Mouse (Mus musculus): ENCODE measurements around the gene Rabgap1.

- TF ChIP-seq POLR2A (IDR thresholded peaks at IDR 0.05; ENCODE audit: control insufficient read depth in 1 of 2, insufficient read depth in 1 of 2, low read depth in 1 of 2, low read length in 2 of 2, poor library complexity in 1 of 2) (no peak), CTCF (IDR thresholded peaks at IDR 0.05 in 2 of 3, conservative IDR thresholded peaks at IDR 0.05 in 1 of 3; ENCODE audit: control insufficient read depth in 1 of 3, insufficient read depth in 1 of 3, low read depth in 2 of 3, low read length in 3 of 3, poor library complexity in 1 of 3, severe bottlenecking in 1 of 3) (no peak), TAL1 (IDR thresholded peaks at IDR 0.05; ENCODE audit: low read length) (no peak), KAT2A (conservative IDR thresholded peaks at IDR 0.05; ENCODE audit: low read depth, low read length) (no peak), JUND (IDR thresholded peaks at IDR 0.05; ENCODE audit: low read depth, low read length) (no peak), E2F4 (IDR thresholded peaks at IDR 0.05; ENCODE audit: borderline replicate concordance, low read depth, low read length) (no peak; the same call in 1 of the 2 replicates), MAX (IDR thresholded peaks at IDR 0.05; ENCODE audit: low read length) (peak; percentile 59), NRF1 (IDR thresholded peaks at IDR 0.05; ENCODE audit: insufficient read depth, low read depth, low read length, poor library complexity, severe bottlenecking) (no peak), POLR2AphosphoS2 (IDR thresholded peaks at IDR 0.05; ENCODE audit: low read length) (no peak), CHD1 (IDR thresholded peaks at IDR 0.05; ENCODE audit: low read depth, low read length) (no peak), USF1 (IDR thresholded peaks at IDR 0.05; ENCODE audit: low read depth, low read length) (no peak)
Measured at GRCm38 (mm10) chr2:37529397-37529796, 86.3 kb downstream of the Rabgap1 start.

Measured in MEL (cell line).